Mouse (Mus musculus): Measurements from ENCODE around the gene Dync1i1.

DNA sequence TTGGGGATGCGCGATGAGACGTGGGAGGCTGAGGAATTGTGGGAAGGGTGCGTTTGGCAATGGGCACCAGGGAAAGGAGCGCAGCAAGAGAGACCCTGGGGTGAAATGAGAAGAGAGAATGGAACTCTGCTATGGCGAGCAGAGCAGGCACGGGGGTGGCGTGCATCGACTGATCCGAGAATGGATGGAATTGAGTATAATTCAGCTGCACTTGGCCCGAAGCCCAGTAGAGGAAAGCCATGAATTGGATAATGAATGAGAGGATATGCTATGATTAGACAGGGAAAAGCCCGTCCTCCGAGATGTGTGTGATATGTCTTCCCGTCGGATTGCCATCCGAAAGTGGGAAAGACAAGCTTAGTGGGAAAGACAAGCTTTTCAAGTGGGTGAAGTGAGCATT is 26.7 kb downstream of the Dync1i1 start:
- TF ChIP-seq CTCF (IDR thresholded peaks at IDR 0.05) (no peak), POLR2A (IDR thresholded peaks at IDR 0.05; ENCODE audit: insufficient read depth, low read depth, low read length) (no peak), EP300 (IDR thresholded peaks at IDR 0.05; ENCODE audit: insufficient read depth, low read depth, low read length) (no peak)
